Mouse (Mus musculus): ENCODE measurements around the gene Sumo1.

DNA sequence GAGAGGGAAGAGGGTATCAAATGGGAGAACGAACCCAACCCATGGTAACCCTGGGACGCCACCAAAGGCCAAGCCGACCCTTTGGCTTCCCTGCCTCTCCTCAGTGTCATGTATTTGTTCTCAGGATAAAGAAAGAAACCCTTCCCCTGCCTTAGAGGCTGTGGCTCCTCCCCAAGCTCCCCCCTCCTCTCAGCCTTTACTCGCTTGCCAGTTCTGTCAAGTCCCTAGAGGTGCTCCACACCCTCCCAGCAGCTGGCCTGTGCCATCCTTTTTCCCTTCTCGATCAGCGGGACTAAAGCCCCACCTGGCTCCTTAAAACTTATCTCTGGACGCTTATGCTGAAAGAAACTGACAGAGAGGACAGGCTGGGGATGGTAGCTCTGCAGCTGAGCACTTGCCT lies 63.6 kb downstream of the Sumo1 start:
- TF ChIP-seq CTCF (IDR thresholded peaks at IDR 0.05; ENCODE audit: low read depth) = no peak
- TF ChIP-seq EP300 (IDR thresholded peaks at IDR 0.05; ENCODE audit: low read depth) = no peak

All from liver, embryonic 14.5 days (tissue).